Mouse (Mus musculus): ENCODE results near the gene Cby3. TPM values are rescaled to one million over a fixed set of nuclear protein-coding genes. Genes with fewer than 3 reads are reported as not detected.

Gene Cby3
- total and polyA plus RNA-seq, 3 experiments = not detected

- DNase-seq (ENCODE audit: extremely low read depth) = no peak
Observed at GRCm38 (mm10) chr11:50374286-50375015, 20.2 kb downstream of the Cby3 start.

GRCm38 (mm10) chr11:50375421-50375820 lies 21.2 kb downstream of the Cby3 start:
- no peak overlapping the region for H3K4me2 ChIP-seq (ENCODE audit: insufficient read depth, low read depth, poor library complexity, severe bottlenecking)
- H3K9ac ChIP-seq (ENCODE audit: insufficient read depth, low read depth) = no peak overlapping the region
- H3K4me3 ChIP-seq (replicated peaks in 1 of 3; ENCODE audit: low read depth in 2 of 3, low read length in 2 of 3, poor library complexity in 1 of 3) = no peak overlapping the region
- H3K36me3 ChIP-seq (replicated peaks in 1 of 2; ENCODE audit: control insufficient read depth in 1 of 2, insufficient read depth in 1 of 2, low read length in 1 of 2) = peaks cover 6 to 19% of the 10 kb centered on the region in 2 experiments
- H3K9me3 ChIP-seq (replicated peaks; ENCODE audit: low read length) = no peaks in the 10 kb centered on the region
- DNase-seq (ENCODE audit: extremely low read depth) = no peak
- TF ChIP-seq HCFC1 (IDR thresholded peaks at IDR 0.05; ENCODE audit: low read depth, low read length) (no peak), NELFE (IDR thresholded peaks at IDR 0.05; ENCODE audit: low read depth, low read length) (no peak), SMC3 (IDR thresholded peaks at IDR 0.05; ENCODE audit: low read depth, low read length) (no peak), ZMIZ1 (IDR thresholded peaks at IDR 0.05; ENCODE audit: low read depth, low read length) (no peak), KAT2A (IDR thresholded peaks at IDR 0.05; ENCODE audit: insufficient replicate concordance, low read length) (no peak), CHD2 (IDR thresholded peaks at IDR 0.05; ENCODE audit: low read length) (no peak), MAZ (IDR thresholded peaks at IDR 0.05; ENCODE audit: low read depth, low read length) (no peak), NRF1 (IDR thresholded peaks at IDR 0.05; ENCODE audit: low read depth, low read length) (no peak), BHLHE40 (IDR thresholded peaks at IDR 0.05; ENCODE audit: low read depth, low read length) (no peak), MXI1 (IDR thresholded peaks at IDR 0.05; ENCODE audit: low read depth, low read length) (no peak), USF2 (conservative IDR thresholded peaks at IDR 0.05; ENCODE audit: low read depth, low read length) (no peak), CHD1 (IDR thresholded peaks at IDR 0.05; ENCODE audit: low read depth, low read length) (no peak), TCF12 (IDR thresholded peaks at IDR 0.05; ENCODE audit: low read depth, low read length) (no peak), POLR2AphosphoS2 (IDR thresholded peaks at IDR 0.05; ENCODE audit: low read depth, low read length) (no peak), USF1 (IDR thresholded peaks at IDR 0.05; ENCODE audit: low read depth, low read length) (no peak), MEF2A (IDR thresholded peaks at IDR 0.05; ENCODE audit: borderline replicate concordance, low read depth, low read length) (no peak), POLR2A (IDR thresholded peaks at IDR 0.05; ENCODE audit: low read depth, low read length) (no peak), JUN (IDR thresholded peaks at IDR 0.05; ENCODE audit: insufficient read depth, low read depth, low read length) (no peak), GABPA (IDR thresholded peaks at IDR 0.05; ENCODE audit: insufficient replicate concordance, low read depth, low read length) (no peak)
- H3K27ac ChIP-seq (ENCODE audit: insufficient read depth, low read depth) = no peak overlapping the region
- H3K27me3 ChIP-seq (replicated peaks) = peaks cover 11% of the 10 kb centered on the region
- dilution Hi-C loops (cut with MboI; ENCODE audit: extremely low pct_ligation_motif_present, extremely low pct_unique_long_range_greater_than_20kb, low sequenced_read_pairs) = no loop called here
- peaks cover 3 to 24% of the 10 kb centered on the region in 2 experiments; a peak in 3 of 4 replicates for H3K4me1 ChIP-seq (ENCODE audit: control insufficient read depth in 1 of 2, insufficient read depth in 2 of 2)
- in situ Hi-C loops (cut with MboI; ENCODE audit: low pct_ligation_motif_present, low pct_unique_long_range_greater_than_20kb, low sequenced_read_pairs) = no loop called here
- peaks cover 22% of the 10 kb centered on the region for H3K79me2 ChIP-seq (replicated peaks; ENCODE audit: control insufficient read depth, extremely low read depth, insufficient read depth, poor library complexity, severe bottlenecking)

More at GRCm38 (mm10) chr11:50374286-50375015, 20.2 kb downstream of the Cby3 start:
- Histone ChIP-seq H3K79me2 (replicated peaks; ENCODE audit: control insufficient read depth, extremely low read depth, insufficient read depth, poor library complexity, severe bottlenecking) (peaks cover 17% of the 10 kb centered on the region), H3K36me3 (replicated peaks in 1 of 2; ENCODE audit: control insufficient read depth in 1 of 2, insufficient read depth in 1 of 2, low read length in 1 of 2) (peaks cover 2 to 9% of the 10 kb centered on the region in 2 experiments), H3K27ac (ENCODE audit: insufficient read depth, low read depth) (no peak overlapping the region), H3K9ac (ENCODE audit: insufficient read depth, low read depth) (no peak overlapping the region), H3K4me2 (ENCODE audit: insufficient read depth, low read depth, poor library complexity, severe bottlenecking) (no peak overlapping the region), H3K4me1 (ENCODE audit: control insufficient read depth in 1 of 2, insufficient read depth in 2 of 2) (peaks cover 3 to 24% of the 10 kb centered on the region in 2 experiments; a peak in 3 of 4 replicates), H3K9me3 (replicated peaks; ENCODE audit: low read length) (no peaks in the 10 kb centered on the region), H3K27me3 (replicated peaks) (peaks cover 11% of the 10 kb centered on the region), H3K4me3 (replicated peaks in 1 of 3; ENCODE audit: low read depth in 2 of 3, low read length in 2 of 3, poor library complexity in 1 of 3) (no peak overlapping the region)
- no peak for TF ChIP-seq JUN (IDR thresholded peaks at IDR 0.05; ENCODE audit: insufficient read depth, low read depth, low read length)
- no peak for TF ChIP-seq MAFK (IDR thresholded peaks at IDR 0.05; ENCODE audit: insufficient replicate concordance, low read length)
- no peak for TF ChIP-seq ETS1 (conservative IDR thresholded peaks at IDR 0.05; ENCODE audit: low read depth, low read length)
- in situ Hi-C loops (cut with MboI; ENCODE audit: low pct_ligation_motif_present, low pct_unique_long_range_greater_than_20kb, low sequenced_read_pairs) (no loop called here), dilution Hi-C loops (cut with MboI; ENCODE audit: extremely low pct_ligation_motif_present, extremely low pct_unique_long_range_greater_than_20kb, low sequenced_read_pairs) (no loop called here)

All from CH12.LX (cell line).